Mouse (Mus musculus): ENCODE results near the gene Stc2.

The Stc2 gene

GRCm38 (mm10) chr11:31365981-31366380, 3.9 kb downstream of the Stc2 start:
- no peak for DNase-seq

GRCm38 (mm10) chr11:31365280-31365679, 4.6 kb downstream of the Stc2 start:
- DNase-seq: no peak

DNA sequence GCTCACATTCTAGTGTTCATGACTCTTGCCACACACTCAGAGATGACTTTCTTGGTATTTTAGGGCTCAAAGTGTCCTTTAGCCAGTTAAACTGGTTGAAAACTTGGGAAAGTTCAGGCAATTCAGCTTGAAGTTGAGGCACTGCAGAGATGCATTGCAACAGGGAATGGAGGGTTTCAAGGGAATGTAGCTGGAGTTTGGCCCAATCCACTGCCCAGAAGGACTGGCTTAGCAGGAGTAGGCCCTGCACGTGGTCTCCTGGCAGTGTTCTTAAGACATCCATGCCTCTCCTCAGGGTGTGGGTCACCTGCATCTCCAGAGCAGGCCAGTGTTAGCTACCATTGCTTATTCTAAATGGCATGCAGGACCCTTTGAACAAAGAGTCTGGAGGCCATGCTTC, 7.0 kb downstream of the Stc2 start:
- DNase-seq: no peak

DNA sequence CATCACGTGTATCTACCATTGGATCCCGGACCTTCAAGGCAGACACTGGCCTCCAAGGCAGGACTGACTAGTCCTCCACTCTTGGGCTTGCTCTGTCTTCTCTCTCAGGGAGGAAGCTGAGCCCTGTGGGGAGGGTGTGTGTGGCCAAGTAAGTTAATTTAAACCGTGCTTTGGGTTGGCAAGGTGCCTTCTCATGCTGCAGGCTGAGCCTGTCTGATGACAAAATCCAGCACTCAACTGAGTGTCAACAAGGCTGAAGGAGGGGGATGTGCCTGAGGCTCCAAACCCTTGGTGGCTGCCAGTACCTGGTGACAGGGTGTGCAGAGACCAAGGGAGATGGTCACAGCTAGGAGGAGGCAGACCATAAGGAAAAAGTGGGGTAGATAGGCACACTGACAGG, 7.5 kb downstream of the Stc2 start:
- DNase-seq: no peak

- no peak for DNase-seq
Measured at GRCm38 (mm10) chr11:31361047-31361446, 8.8 kb downstream of the Stc2 start.

GRCm38 (mm10) chr11:31359283-31359902, 10.5 kb downstream of the Stc2 start:
- DNase-seq: no peak

DNA sequence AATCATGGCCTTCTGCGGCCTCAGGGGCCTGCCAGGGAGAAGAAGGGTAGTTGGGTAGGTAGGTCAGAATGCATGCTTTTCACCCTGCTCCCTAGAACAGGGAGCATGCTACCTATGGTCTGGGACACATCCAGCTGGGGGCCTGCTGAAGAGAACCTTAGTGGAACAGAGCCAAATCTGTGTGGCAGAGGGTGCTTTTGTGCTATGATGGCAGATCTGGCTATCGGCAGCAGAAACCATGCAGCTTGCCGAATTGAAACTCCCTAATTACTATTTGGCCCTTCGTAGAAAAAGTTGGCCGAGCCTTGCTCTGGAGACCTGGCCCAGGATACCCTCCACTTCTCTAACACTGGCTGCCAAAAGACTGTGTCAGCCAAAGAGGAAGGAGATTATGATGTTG, 11.4 kb downstream of the Stc2 start:
- DNase-seq: no peak

- no peak for DNase-seq
Measured at GRCm38 (mm10) chr11:31356866-31357265, 13.0 kb downstream of the Stc2 start.

DNA sequence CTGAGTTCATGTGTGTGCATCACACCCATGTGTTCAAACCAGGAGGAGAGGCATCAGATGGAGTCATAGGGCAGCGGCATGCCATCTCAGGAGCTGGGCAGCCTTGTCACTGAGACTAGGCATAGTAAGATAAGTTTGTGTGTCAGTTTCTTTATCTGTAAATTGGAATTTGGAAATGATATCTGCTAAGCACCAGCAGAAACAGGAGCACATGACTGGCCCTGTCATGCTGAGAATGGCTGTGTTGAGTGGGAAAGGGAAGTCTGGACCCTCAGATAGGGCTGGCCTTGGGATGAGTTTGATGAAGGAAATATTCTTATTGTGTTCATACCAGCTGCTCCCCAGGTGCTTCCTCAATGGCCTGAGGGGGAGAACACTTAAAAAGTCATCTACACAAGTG, 14.1 kb downstream of the Stc2 start:
- DNase-seq: no peak

GRCm38 (mm10) chr11:31354514-31354913, 15.4 kb downstream of the Stc2 start:
- no peak for DNase-seq

Data from cerebellum, adult 11-12 months (tissue).